Mouse (Mus musculus): Measurements from ENCODE around the gene Plcg2. TPM values are rescaled to one million over a fixed set of nuclear protein-coding genes. Genes with fewer than 3 reads are reported as not detected.

The Plcg2 gene
- polyA plus RNA-seq, 1 experiment from 2014 or later: 0.85 TPM

GRCm38 (mm10) chr8:117500232-117500823, 2.2 kb downstream of the Plcg2 start:
- H3K4me3 ChIP-seq (replicated peaks; ENCODE audit: low read length): no peak overlapping the region

GRCm38 (mm10) chr8:117501323-117501722, 3.2 kb downstream of the Plcg2 start:
- Histone ChIP-seq H3K36me3 (ENCODE audit: control insufficient read depth, insufficient read depth) (no peaks in the 10 kb centered on the region), H3K4me2 (ENCODE audit: low read length) (no peak overlapping the region), H3K27ac (ENCODE audit: low read length) (no peak overlapping the region), H3K27me3 (replicated peaks; ENCODE audit: control insufficient read depth, insufficient read depth, low read length) (peaks cover 21% of the 10 kb centered on the region), H3K4me3 (replicated peaks; ENCODE audit: low read length) (no peak overlapping the region), H3K4me1 (replicated peaks; ENCODE audit: control insufficient read depth, insufficient read depth, low read length) (peaks cover 14% of the 10 kb centered on the region), H3K9ac (replicated peaks; ENCODE audit: low read depth, low read length) (no peak overlapping the region), H3K9me3 (ENCODE audit: control insufficient read depth, low read length) (no peaks in the 10 kb centered on the region)
- ATAC-seq: no peak
- WGBS: 95% methylated on average over 6 of the region's 6 CpGs

More at GRCm38 (mm10) chr8:117500232-117500823, 2.2 kb downstream of the Plcg2 start:
- no peaks in the 10 kb centered on the region for H3K9me3 ChIP-seq (ENCODE audit: control insufficient read depth, low read length)
- H3K27ac ChIP-seq (ENCODE audit: low read length): no peak overlapping the region
- H3K4me1 ChIP-seq (replicated peaks; ENCODE audit: control insufficient read depth, insufficient read depth, low read length): peaks cover 14% of the 10 kb centered on the region
- H3K27me3 ChIP-seq (replicated peaks; ENCODE audit: control insufficient read depth, insufficient read depth, low read length): peaks cover 21% of the 10 kb centered on the region
- no peaks in the 10 kb centered on the region for H3K36me3 ChIP-seq (ENCODE audit: control insufficient read depth, insufficient read depth)
- WGBS: 78% methylated on average over 5 of the region's 5 CpGs
- no peak for ATAC-seq
- no peak overlapping the region for H3K4me2 ChIP-seq (ENCODE audit: low read length)
- no peak overlapping the region for H3K9ac ChIP-seq (replicated peaks; ENCODE audit: low read depth, low read length)

GRCm38 (mm10) chr8:117503405-117504069, 5.4 kb downstream of the Plcg2 start:
- ATAC-seq: no peak
- peaks cover 7% of the 10 kb centered on the region for H3K27me3 ChIP-seq (replicated peaks; ENCODE audit: control insufficient read depth, insufficient read depth, low read length)
- no peaks in the 10 kb centered on the region for H3K36me3 ChIP-seq (ENCODE audit: control insufficient read depth, insufficient read depth)
- no peaks in the 10 kb centered on the region for H3K9me3 ChIP-seq (ENCODE audit: control insufficient read depth, low read length)
- no peak overlapping the region for H3K4me2 ChIP-seq (ENCODE audit: low read length)
- H3K27ac ChIP-seq (ENCODE audit: low read length): no peak overlapping the region
- peaks cover 5% of the 10 kb centered on the region for H3K4me1 ChIP-seq (replicated peaks; ENCODE audit: control insufficient read depth, insufficient read depth, low read length)
- no peak overlapping the region for H3K4me3 ChIP-seq (replicated peaks; ENCODE audit: low read length)
- WGBS: 61% methylated on average over 13 of the region's 13 CpGs
- no peak overlapping the region for H3K9ac ChIP-seq (replicated peaks; ENCODE audit: low read depth, low read length)

- 94% methylated on average over 8 of the region's 8 CpGs for WGBS
- Histone ChIP-seq H3K9ac (replicated peaks; ENCODE audit: low read depth, low read length) (no peak overlapping the region), H3K4me2 (ENCODE audit: low read length) (no peak overlapping the region), H3K4me1 (replicated peaks; ENCODE audit: control insufficient read depth, insufficient read depth, low read length) (no peaks in the 10 kb centered on the region), H3K36me3 (ENCODE audit: control insufficient read depth, insufficient read depth) (no peaks in the 10 kb centered on the region), H3K27me3 (replicated peaks; ENCODE audit: control insufficient read depth, insufficient read depth, low read length) (no peaks in the 10 kb centered on the region), H3K4me3 (replicated peaks; ENCODE audit: low read length) (no peak overlapping the region), H3K9me3 (ENCODE audit: control insufficient read depth, low read length) (peaks cover 3% of the 10 kb centered on the region; the same call in 1 of the 2 replicates), H3K27ac (ENCODE audit: low read length) (no peak overlapping the region)
- no peak for ATAC-seq
Observed at GRCm38 (mm10) chr8:117507703-117508102, 9.6 kb downstream of the Plcg2 start.

GRCm38 (mm10) chr8:117516876-117517565, 18.9 kb downstream of the Plcg2 start:
- no peak overlapping the region for H3K27ac ChIP-seq (ENCODE audit: low read length)
- 66% methylated on average over 14 of the region's 14 CpGs for WGBS
- no peaks in the 10 kb centered on the region for H3K36me3 ChIP-seq (ENCODE audit: control insufficient read depth, insufficient read depth)
- H3K4me1 ChIP-seq (replicated peaks; ENCODE audit: control insufficient read depth, insufficient read depth, low read length): no peaks in the 10 kb centered on the region
- no peak overlapping the region for H3K4me2 ChIP-seq (ENCODE audit: low read length)
- H3K27me3 ChIP-seq (replicated peaks; ENCODE audit: control insufficient read depth, insufficient read depth, low read length): no peaks in the 10 kb centered on the region
- no peak for ATAC-seq
- H3K4me3 ChIP-seq (replicated peaks; ENCODE audit: low read length): no peak overlapping the region
- no peaks in the 10 kb centered on the region for H3K9me3 ChIP-seq (ENCODE audit: control insufficient read depth, low read length)
- no peak overlapping the region for H3K9ac ChIP-seq (replicated peaks; ENCODE audit: low read depth, low read length)

- 87% methylated on average over 9 of the region's 9 CpGs for WGBS
- no peaks in the 10 kb centered on the region for H3K4me1 ChIP-seq (replicated peaks; ENCODE audit: control insufficient read depth, insufficient read depth, low read length)
Observed at GRCm38 (mm10) chr8:117517861-117518260, 19.8 kb downstream of the Plcg2 start.

GRCm38 (mm10) chr8:117518873-117519272, 20.8 kb downstream of the Plcg2 start:
- Histone ChIP-seq H3K4me3 (replicated peaks; ENCODE audit: low read length) (no peak overlapping the region), H3K4me1 (replicated peaks; ENCODE audit: control insufficient read depth, insufficient read depth, low read length) (no peaks in the 10 kb centered on the region), H3K27ac (ENCODE audit: low read length) (no peak overlapping the region), H3K36me3 (ENCODE audit: control insufficient read depth, insufficient read depth) (no peaks in the 10 kb centered on the region), H3K9me3 (ENCODE audit: control insufficient read depth, low read length) (no peaks in the 10 kb centered on the region), H3K27me3 (replicated peaks; ENCODE audit: control insufficient read depth, insufficient read depth, low read length) (no peaks in the 10 kb centered on the region), H3K4me2 (ENCODE audit: low read length) (no peak overlapping the region), H3K9ac (replicated peaks; ENCODE audit: low read depth, low read length) (no peak overlapping the region)
- WGBS: 81% methylated on average over 4 of the region's 4 CpGs
- ATAC-seq: no peak

More at GRCm38 (mm10) chr8:117517861-117518260, 19.8 kb downstream of the Plcg2 start:
- H3K4me3 ChIP-seq (replicated peaks; ENCODE audit: low read length): no peak overlapping the region
- no peaks in the 10 kb centered on the region for H3K27me3 ChIP-seq (replicated peaks; ENCODE audit: control insufficient read depth, insufficient read depth, low read length)
- H3K9ac ChIP-seq (replicated peaks; ENCODE audit: low read depth, low read length): no peak overlapping the region
- no peak overlapping the region for H3K4me2 ChIP-seq (ENCODE audit: low read length)
- no peaks in the 10 kb centered on the region for H3K36me3 ChIP-seq (ENCODE audit: control insufficient read depth, insufficient read depth)
- ATAC-seq: no peak
- no peaks in the 10 kb centered on the region for H3K9me3 ChIP-seq (ENCODE audit: control insufficient read depth, low read length)
- no peak overlapping the region for H3K27ac ChIP-seq (ENCODE audit: low read length)

- ATAC-seq: no peak
- H3K4me1 ChIP-seq (replicated peaks; ENCODE audit: control insufficient read depth, insufficient read depth, low read length): no peaks in the 10 kb centered on the region
- no peaks in the 10 kb centered on the region for H3K9me3 ChIP-seq (ENCODE audit: control insufficient read depth, low read length)
- H3K4me3 ChIP-seq (replicated peaks; ENCODE audit: low read length): no peak overlapping the region
- H3K9ac ChIP-seq (replicated peaks; ENCODE audit: low read depth, low read length): no peak overlapping the region
- 63% methylated on average over 2 of the region's 2 CpGs for WGBS
- no peak overlapping the region for H3K27ac ChIP-seq (ENCODE audit: low read length)
- no peak overlapping the region for H3K4me2 ChIP-seq (ENCODE audit: low read length)
- H3K36me3 ChIP-seq (ENCODE audit: control insufficient read depth, insufficient read depth): no peaks in the 10 kb centered on the region
- H3K27me3 ChIP-seq (replicated peaks; ENCODE audit: control insufficient read depth, insufficient read depth, low read length): no peaks in the 10 kb centered on the region
Observed at GRCm38 (mm10) chr8:117526185-117526584, 28.1 kb downstream of the Plcg2 start.

- WGBS: 80% methylated on average over 5 of the region's 5 CpGs
- Histone ChIP-seq H3K27ac (ENCODE audit: low read length) (no peak overlapping the region), H3K4me2 (ENCODE audit: low read length) (no peak overlapping the region), H3K27me3 (replicated peaks; ENCODE audit: control insufficient read depth, insufficient read depth, low read length) (no peaks in the 10 kb centered on the region), H3K9ac (replicated peaks; ENCODE audit: low read depth, low read length) (no peak overlapping the region), H3K9me3 (ENCODE audit: control insufficient read depth, low read length) (no peaks in the 10 kb centered on the region), H3K36me3 (ENCODE audit: control insufficient read depth, insufficient read depth) (no peaks in the 10 kb centered on the region), H3K4me1 (replicated peaks; ENCODE audit: control insufficient read depth, insufficient read depth, low read length) (no peaks in the 10 kb centered on the region), H3K4me3 (replicated peaks; ENCODE audit: low read length) (no peak overlapping the region)
- ATAC-seq: no peak
Observed at GRCm38 (mm10) chr8:117527983-117528382, 29.9 kb downstream of the Plcg2 start.
